Mouse (Mus musculus) G1E-ER4 (cell line): ENCODE results near the gene Adamts8. TPM values are rescaled to one million over a fixed set of nuclear protein-coding genes. Genes with fewer than 3 reads are reported as not detected.

Experiments
- GATA1 ChIP-seq: IDR thresholded peaks from one replicate; pipeline ENCODE4 v1.8.0; 2012; ENCODE audit warnings: low read length, inconsistent platforms
- polyA plus RNA-seq: library from polyadenylated mRNA; stranded (reverse); fragments of >175 nt; gene quantifications from 2 replicates; pipeline ENCODE4 v1.2.3, GENCODE M21; 2012

The Adamts8 gene
- polyA plus RNA-seq, 1 experiment: not detected

- TF ChIP-seq GATA1: no peak
These were observed 8.2 kb downstream of the Adamts8 start for GRCm38 (mm10) chr9:30950592-30950991.

- no peak for TF ChIP-seq GATA1
These were observed 9.1 kb downstream of the Adamts8 start for GRCm38 (mm10) chr9:30951461-30951860.

GRCm38 (mm10) chr9:30953287-30953686 lies 10.9 kb downstream of the Adamts8 start:
- no peak for TF ChIP-seq GATA1

GRCm38 (mm10) chr9:30955246-30955645 lies 12.9 kb downstream of the Adamts8 start:
- TF ChIP-seq GATA1: no peak

DNA sequence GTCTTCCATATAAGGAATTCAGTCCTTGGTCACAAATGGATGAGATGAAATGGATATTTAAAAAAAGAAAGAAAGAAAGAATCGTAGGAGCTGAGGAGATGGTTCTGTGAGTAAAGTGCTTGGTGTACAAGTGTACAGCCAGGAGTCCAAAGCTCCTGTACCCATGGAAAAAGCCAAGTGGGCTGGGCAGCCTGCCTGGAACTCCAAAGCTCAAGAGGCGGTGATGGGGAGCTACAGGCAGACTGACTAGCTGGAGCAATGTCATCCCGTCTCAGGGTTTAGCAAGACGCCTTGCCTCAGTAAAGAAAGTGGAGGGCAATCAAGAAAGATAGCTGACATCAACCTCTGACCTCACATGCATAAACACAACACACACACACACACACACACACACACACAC lies 21.4 kb downstream of the Adamts8 start:
- no peak for TF ChIP-seq GATA1

GRCm38 (mm10) chr9:30964685-30965084 lies 22.3 kb downstream of the Adamts8 start:
- no peak for TF ChIP-seq GATA1

- TF ChIP-seq GATA1: no peak
These were observed 24.5 kb downstream of the Adamts8 start for GRCm38 (mm10) chr9:30966881-30967280.

GRCm38 (mm10) chr9:30968130-30968529 lies 25.8 kb downstream of the Adamts8 start:
- no peak for TF ChIP-seq GATA1

GRCm38 (mm10) chr9:30970001-30970400 lies 27.6 kb downstream of the Adamts8 start:
- TF ChIP-seq GATA1: no peak

DNA sequence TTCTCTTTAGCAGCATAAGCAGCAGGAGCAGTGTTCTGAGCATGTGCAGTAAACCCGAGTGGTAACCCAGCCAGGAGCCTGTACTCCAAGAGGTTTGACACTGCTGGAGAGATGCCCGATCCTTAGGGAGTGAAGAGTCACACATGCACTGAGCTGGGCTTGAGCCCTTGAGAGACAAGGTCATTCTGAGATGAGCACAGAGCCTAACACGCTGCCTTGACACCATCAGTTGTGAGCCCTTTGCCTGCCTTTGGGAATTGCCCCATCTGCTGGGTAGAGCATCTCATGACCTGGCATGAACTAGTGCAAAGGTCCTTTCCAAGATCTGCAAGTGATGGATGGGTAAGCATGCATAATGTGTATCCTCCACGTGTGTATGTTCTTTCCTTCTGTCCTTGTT lies 29.6 kb downstream of the Adamts8 start:
- no peak for TF ChIP-seq GATA1

DNA sequence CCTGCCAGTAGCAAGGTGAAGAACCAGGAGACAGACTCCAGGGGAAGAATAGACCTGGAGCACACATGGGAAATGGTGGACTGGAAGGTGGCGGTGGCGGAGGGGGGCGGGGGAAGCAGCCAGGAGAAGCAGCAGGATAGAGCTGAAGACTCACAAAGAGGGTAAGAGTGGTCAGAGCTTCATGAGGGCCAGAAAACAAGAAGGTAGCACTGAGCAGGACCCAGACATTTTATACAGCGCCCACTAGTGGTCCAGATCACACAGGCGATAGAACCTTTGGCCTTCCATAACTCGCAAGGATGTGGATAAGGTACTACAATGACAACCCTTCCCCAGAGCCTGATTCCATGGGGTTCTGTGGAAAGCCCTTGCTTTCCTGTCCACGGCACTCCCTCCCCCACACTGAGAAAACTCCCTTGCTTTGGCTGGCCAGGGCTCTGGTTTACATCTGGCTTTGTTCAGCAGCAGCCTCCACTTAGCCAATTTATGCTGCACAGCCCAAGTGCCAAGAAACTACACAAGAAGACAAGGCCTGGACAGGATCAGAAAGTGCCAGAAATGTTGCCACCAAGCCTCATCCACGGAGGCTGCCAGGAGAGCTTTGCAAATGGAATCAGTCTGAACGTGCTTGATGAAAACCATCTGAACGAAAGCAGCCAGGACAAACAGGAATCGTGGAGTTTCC lies 34.1 kb downstream of the Adamts8 start:
- no peak for TF ChIP-seq GATA1

- no peak for TF ChIP-seq GATA1
These were observed 38.1 kb downstream of the Adamts8 start for GRCm38 (mm10) chr9:30980467-30980866.

DNA sequence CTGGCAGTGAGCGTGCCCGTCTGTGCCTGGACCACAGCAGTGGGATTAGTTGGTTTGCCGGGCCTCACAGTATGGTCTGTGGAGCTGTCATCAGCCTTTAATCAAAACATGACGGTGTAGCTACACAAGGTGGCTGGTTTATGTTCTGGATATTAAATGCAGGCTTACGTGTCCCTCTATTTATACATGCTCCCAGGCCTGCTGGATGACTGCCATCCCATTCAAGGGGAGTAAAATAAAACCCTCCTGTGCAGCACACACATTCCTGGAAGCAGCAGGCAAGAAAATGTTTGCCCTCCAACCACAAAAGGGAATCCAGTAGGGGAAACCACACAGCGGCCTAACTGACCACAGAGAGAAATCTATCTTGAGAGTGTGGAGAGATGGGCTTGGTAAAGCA lies 43.4 kb downstream of the Adamts8 start:
- TF ChIP-seq GATA1: no peak

DNA sequence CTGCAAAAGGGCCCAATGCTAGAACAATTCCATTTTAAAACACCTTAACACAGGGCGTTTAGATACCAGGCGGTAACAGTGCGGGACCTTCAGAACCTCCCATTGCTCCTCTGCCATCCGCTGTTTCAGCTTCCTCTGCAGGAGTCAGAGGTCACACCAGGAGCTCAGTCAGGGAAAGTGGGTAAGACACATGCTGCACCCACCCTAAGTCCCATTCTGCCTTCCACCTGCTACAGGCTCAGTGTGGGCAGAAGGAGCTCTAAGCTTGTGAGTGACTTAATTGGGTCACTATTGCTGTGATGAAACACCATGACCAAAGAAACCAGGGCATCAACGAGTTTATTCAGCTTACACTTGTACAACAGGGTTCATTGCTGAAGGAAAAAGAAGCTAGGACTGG lies 50.7 kb downstream of the Adamts8 start:
- no peak for TF ChIP-seq GATA1

- no peak for TF ChIP-seq GATA1
These were observed 54.5 kb downstream of the Adamts8 start for GRCm38 (mm10) chr9:30996590-30997562.

DNA sequence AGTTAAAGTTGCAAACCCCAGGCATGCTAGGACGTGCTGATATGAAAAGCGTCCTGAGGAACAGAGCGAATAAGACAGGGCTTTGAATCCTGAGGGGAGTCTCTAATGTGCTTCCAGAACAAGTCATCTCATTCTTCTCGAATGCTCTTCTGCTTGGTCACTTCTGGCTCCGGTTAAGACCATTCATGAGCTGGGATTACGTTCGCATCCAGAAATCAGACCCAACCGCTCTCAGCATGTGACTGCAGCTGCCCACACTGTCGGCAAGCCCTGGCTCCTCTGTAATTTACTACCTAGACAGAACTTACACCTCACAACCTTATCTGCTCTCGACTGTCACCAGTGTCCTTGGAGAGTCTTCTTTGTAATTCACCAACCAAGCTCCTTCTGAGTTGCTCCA lies 58.3 kb downstream of the Adamts8 start:
- no peak for TF ChIP-seq GATA1

DNA sequence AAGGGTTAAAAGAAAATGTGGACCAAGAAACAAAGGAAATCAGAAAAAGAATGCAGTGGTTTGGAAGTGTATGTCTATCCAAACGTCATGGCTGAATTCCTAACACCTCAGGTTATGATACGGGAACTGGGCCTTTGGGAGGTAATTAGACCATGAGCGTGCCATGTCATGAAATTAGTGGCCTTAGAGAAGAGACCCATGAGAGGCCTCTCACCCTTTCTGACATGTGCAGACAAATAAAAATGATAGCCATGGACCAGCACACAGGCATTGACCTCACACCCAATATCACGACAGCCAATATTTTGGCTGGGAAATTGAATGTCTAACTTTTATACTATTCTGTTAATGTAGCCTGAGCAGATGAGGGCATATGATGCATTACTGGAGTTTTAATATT lies 60.2 kb downstream of the Adamts8 start:
- TF ChIP-seq GATA1: no peak
